Mouse (Mus musculus) embryonic fibroblast, embryonic 13.5 days (primary cell): ENCODE results near the gene Ins2. TPM values are rescaled to one million over a fixed set of nuclear protein-coding genes. Genes with fewer than 3 reads are reported as not detected.

Experiments used
- H3K27ac ChIP-seq: 2 replicates; pipeline ENCODE4 v1.5.1; 2012; ENCODE audit warnings: low read length, control low read depth, inconsistent platforms; ENCODE audit not compliant: insufficient read depth
- H3K4me1 ChIP-seq: 2 replicates; pipeline ENCODE4 v1.6.1; 2011; ENCODE audit warnings: low read length; ENCODE audit not compliant: control insufficient read depth, insufficient read depth
- H3K4me3 ChIP-seq: 2 replicates; pipeline ENCODE4 v1.5.1; 2011; ENCODE audit warnings: mild to moderate bottlenecking, control low read depth, low read length; ENCODE audit not compliant: insufficient read depth
- CTCF ChIP-seq: IDR thresholded peaks from 2 replicates; pipeline ENCODE4 v1.5.1; 2011; ENCODE audit warnings: mild to moderate bottlenecking, control low read depth, low read length, moderate library complexity, borderline replicate concordance; ENCODE audit not compliant: insufficient read depth
- POLR2A ChIP-seq: IDR thresholded peaks from 2 replicates; pipeline ENCODE4 v1.6.1; 2011; ENCODE audit warnings: low read depth, mild to moderate bottlenecking, control low read depth, low read length, moderate library complexity
- polyA plus RNA-seq: library from polyadenylated mRNA; stranded (reverse); fragments of >200 nt; gene quantifications from 2 replicates; pipeline ENCODE4 v1.2.4, GENCODE M21; 2011; ENCODE audit warnings: low read depth; ENCODE audit not compliant: missing spikeins, insufficient read length

Gene Ins2
- polyA plus RNA-seq, 1 experiment, result not detected

GRCm38 (mm10) chr7:142629806-142630205 lies 113.4 kb downstream of the Ins2 start:
- Histone ChIP-seq H3K4me1 (no peaks in the 10 kb centered on the region), H3K4me3 (no peak overlapping the region), H3K27ac (no peak overlapping the region)
- TF ChIP-seq POLR2A (no peak), CTCF (no peak)

Other genes starting within 250 kb of the Ins2 start
- gene Tnnt3, start 244.5 kb downstream of the Ins2 start, polyA plus RNA-seq, result 1.4 TPM in 2 replicates
- gene Mrpl23, start 210.7 kb downstream of the Ins2 start, polyA plus RNA-seq, result 8.2 and 10.6 TPM in 2 replicates
- 2,532 and 4,944 TPM in 2 replicates for gene Igf2, start 76.6 kb downstream of the Ins2 start, polyA plus RNA-seq
- 0.45 and 0.93 TPM in 2 replicates for gene Gm49394, start 73.4 kb downstream of the Ins2 start, polyA plus RNA-seq
- gene Th, start 187.7 kb upstream of the Ins2 start, polyA plus RNA-seq, result not detected in 2 replicates
- not detected in 2 replicates for gene Ascl2, start 225.9 kb upstream of the Ins2 start, polyA plus RNA-seq